Mouse (Mus musculus) thymus, postnatal 4 days (tissue): ENCODE results near the gene Bloc1s4.

Experiments
- DNase-seq: peaks from one replicate; pipeline ENCODE4 v3.0.0; 2021

Bloc1s4 gene

DNA sequence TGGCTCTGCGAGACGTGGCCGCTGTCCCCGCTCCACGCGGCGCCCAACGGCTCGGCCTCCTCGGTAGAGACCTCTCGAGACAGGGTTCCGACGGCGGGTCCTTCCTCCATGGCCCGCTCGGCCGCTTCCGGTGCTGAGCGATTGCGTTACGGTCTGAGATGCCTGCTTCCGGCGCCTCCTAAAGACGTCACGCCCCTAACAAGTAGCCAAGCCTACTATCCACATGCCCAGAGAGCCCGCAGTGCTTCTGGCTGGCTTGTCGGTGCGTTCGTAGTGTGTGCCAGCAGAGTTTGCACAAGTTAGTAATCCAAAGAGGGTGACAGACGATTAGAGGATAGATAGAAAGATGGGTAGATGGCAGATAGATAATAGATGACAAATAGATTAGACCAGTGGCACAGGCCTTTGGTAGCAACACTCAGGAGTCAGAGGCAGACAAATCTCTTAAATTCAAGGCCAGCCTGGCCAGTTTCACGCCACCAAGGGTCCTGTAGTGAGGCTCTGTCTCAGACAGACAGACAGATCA is at the start of gene Bloc1s4:
TSS of gene Bloc1s4 (minus strand) at position 115 of the 526 bp plus-strand sequence.
- peak; percentile 93 for DNase-seq

DNA sequence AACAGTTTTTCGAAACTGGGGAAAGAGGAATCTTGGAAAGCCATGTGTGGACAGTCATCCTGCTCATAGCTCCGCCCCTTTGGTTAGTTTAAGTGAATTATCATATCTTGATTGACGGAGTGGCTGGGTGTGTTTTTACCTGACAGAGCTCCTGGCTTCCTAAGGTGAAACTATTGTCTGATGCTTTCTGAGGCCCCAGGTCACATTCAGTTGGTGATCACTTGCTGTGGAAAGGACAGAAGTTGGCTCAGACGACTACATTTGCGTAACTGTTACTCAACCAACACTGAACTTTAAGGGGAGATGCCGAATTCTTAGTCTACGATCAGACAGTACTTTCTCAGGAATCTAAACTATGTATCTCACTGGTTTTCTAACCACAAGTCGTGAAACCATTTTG is 48.8 kb upstream of the Bloc1s4 start:
- no peak for DNase-seq

DNA sequence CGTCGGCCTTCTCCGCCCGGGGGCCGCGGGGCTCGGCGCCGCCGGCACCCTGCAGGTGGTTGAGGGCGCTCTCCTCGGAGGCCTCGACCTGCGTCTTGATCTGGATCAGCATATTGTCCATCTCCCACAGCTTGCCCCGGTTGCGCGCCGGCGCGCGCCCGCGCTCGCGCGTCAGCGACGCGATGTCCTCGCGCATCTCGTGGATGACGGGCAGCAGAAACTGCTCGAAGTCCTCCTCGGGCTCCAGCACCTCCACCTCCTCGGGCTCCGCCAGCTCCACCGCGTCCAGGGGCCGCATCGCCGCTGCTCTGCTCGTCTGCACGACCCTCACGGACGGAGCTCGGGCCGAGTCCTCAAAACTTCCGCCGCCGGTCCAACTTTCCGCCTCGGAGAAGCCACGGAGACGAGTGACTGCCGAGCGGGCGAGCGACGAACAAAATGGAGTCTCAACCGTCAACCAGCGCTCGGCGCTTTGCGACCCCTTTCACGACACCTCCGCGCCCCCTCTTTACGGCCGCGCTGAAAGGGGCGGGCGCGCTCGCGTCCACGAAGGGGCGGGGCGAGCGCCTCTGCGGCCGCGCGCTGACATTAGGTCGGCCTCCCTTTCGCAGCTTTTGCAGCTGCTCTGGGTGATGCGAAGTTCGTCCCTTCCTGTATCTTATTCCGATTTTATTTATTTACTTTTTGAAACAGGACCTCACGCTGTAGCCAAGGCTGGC is 48.0 kb upstream of the Bloc1s4 start, which contains the start of gene Mrfap1:
TSS of gene Mrfap1 (minus strand) at position 477 of the 719 bp plus-strand sequence.
- peak; percentile 97 for DNase-seq

DNA sequence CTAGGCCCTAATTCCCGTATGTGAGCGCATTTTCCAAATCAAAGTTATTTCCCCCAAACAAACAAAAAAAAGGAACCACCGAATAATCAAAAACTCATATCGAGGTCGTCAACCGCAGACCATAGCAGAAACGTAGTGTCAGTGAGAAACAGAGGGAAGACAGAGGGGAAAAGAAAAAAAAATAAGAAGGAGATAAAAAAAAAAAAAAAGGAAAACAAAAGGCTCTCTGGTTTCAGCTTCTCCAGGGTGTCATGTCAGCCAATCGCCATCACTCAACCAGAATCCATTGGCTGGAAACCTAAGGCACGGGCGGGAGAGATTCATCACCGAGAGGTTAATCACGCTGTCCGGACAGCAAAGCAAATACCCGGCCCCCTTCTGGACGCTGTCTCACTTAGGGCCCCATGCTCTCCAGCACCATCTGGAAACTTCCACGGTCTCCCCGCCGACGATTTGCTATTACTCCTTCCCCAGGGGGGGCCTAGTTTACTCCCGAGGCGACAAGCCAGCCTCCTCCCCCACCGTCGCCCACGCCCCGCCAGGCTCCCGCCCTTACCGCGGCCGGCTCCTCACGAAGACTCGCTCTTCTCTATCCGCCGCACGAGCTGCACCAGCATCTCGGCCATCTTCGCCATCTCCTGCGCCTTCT is 47.3 kb upstream of the Bloc1s4 start:
- DNase-seq: peak; percentile 76

DNA sequence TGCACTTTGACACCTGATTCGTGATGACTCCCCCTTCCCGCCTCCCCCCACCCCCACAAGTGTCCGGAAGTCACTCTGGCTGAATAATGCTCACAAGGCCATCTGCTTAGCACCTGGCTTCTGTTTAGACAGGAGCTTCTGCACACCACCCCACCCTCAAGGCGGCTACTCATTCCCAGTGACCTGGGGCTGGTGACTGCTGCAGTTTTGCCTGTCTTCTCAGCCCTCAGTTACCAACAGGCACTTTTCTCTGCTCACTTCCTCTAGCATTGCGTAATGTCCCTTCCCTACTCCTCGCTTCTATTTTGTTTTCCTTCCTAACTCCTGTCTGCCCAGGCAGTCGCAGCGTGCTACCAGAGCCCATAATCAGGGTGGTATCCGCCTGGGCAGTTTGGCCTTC is 43.4 kb upstream of the Bloc1s4 start:
- DNase-seq: no peak

DNA sequence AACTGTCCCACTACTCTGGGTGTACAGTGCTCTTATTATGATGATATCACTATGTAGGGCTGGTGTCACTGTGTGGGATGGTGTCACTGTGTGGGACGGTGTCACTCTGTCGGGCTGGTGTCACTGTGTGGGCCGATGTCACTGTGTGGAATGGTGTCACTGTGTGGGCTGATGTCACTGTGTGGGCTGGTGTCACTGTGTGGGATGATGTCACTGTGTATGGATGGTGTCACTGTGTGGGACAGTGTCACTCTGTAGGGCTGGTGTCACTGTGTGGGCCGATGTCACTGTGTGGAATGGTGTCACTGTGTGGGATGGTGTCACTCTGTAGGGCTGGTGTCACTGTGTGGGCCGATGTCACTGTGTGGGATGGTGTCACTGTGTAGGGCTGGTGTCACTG is 37.6 kb upstream of the Bloc1s4 start:
- no peak for DNase-seq

DNA sequence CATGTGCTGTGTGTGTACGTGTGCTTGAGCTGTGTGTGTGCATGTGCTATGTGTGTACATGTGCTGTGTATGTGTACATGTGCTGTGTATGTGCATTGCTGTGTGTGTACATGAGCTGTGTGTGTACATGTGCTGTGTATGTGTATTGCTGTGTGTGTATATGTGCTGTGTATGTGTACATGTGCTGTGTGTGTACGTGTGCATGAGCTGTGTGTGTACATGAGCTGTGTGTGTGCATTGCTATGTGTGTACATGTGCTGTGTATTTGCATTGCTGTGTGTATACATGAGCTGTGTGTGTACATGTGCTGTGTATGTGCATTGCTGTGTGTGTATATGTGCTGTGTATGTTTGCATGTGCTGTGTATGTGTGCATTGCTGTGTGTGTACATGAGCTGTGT is 31.1 kb upstream of the Bloc1s4 start:
- no peak for DNase-seq

DNA sequence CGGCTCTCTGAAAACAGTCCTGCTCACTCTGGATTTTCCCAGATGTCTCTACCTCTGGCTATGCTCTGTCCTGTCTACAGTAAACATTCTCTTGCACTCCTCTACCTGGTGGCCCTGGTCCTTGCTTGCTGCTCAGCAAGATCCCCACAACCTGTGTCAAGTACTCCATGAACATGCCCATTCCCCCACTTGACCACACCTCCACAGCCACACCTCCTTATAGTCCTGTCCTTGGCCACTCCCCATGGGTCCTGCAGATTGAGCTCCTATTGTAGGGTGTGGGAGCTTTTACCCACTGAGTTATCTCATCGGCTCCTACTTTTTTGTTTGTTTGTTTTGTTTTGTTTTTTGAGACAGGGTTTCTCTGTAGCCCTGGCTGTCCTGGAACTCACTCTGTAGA is 30.5 kb upstream of the Bloc1s4 start:
- DNase-seq: no peak

DNA sequence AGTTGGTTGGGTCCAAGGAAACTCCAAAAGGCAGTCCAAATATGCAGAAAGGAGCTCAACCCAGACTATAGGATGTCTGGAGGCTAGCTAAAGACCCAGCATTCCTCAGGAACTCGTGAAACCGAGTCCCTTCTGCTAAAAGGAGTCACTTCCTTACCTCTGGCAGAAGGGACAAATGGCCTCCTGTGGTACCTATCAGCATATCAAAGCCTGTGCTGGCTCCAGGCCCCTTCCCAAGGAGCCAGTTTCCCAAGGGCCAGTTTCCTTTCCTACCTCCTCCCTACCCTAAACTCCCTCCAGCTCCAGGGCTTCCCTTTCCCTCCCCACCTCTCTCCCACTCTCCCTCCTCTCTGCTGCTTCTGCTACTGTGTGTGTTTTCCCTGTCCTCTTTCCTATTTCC is 28.7 kb upstream of the Bloc1s4 start:
- no peak for DNase-seq

DNA sequence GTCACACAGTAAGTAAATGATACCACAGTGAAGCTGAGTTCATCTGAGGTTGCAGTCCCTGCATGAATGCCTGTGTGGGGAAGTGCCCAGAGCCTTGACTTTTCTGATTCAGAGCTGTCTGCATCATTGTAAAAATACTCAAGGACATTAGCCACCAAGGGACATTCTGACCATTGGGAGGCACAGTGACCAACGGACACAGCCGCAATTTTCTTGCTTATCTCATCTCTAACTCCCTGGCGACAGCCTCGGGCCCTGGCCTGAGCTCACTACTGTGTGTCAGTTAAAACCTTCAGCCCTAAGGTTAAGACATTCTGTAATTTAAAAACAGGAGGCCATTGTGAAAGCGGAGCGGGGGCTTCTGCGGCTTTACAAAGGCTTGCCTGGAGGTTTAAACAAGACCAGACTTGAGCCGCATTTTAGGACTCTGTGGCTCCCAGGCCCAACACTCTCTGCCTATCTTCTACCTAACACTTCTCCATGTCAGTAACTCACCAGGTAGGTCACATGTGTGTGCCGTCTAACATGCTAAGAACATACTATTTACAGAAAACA is 27.6 kb upstream of the Bloc1s4 start:
- no peak for DNase-seq

DNA sequence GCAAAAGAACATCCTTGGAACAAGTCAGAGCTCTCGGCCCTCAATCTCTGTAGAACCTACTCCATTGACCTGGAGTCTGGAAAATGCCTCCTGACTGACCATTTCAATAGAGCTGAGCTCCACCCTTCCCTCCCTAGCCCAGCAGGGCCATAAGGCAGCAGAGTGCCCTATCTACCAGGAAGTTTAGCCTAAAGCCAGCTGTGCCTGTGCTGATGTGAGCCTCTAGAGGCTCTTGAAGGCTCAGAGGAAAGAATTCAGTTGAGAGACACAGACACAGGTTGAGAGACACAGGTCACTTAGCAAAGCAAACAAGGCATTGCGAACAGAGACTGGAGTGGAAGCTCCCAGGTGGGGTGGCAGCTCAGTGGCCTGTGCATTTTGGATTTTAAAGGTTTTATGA is 26.9 kb upstream of the Bloc1s4 start:
- no peak for DNase-seq

DNA sequence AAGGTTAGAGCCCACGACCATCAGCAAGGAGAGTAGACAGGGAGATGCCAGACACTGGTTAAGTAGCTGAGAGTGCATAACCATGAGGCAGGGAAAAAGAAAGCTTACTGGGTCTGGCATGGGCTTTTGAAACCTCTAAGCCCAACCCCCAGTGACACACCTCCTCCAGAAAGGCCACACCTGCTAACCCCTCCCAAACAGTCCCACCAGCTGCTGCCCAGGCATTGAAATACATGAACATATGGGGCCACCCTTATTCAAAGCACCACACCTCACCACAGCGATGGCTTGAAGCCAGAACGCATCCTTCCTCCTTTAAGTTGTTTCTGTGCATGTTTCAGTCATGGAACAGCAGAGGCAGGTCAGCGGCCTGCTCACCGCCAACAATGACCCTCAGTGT is 24.1 kb upstream of the Bloc1s4 start:
- DNase-seq: no peak

DNA sequence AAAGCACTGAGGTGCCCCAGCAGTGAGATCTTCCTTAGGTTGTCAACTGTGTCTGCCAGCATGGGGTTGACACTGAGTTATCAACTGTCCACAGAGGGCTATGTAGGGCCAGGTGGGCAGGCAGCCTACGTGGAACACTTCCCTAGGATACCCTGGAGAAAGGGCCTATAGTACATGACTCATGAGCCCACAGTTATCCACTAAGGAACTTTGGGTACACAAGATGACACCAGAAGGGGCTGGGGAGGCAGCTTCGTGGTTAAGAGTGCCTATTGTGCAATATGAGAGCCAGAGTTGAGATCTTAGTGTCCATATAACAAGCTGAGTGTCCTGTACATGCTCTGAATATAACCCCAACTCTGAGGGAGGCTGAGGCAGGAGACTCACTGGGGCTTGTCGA is 21.2 kb upstream of the Bloc1s4 start:
- DNase-seq: no peak

DNA sequence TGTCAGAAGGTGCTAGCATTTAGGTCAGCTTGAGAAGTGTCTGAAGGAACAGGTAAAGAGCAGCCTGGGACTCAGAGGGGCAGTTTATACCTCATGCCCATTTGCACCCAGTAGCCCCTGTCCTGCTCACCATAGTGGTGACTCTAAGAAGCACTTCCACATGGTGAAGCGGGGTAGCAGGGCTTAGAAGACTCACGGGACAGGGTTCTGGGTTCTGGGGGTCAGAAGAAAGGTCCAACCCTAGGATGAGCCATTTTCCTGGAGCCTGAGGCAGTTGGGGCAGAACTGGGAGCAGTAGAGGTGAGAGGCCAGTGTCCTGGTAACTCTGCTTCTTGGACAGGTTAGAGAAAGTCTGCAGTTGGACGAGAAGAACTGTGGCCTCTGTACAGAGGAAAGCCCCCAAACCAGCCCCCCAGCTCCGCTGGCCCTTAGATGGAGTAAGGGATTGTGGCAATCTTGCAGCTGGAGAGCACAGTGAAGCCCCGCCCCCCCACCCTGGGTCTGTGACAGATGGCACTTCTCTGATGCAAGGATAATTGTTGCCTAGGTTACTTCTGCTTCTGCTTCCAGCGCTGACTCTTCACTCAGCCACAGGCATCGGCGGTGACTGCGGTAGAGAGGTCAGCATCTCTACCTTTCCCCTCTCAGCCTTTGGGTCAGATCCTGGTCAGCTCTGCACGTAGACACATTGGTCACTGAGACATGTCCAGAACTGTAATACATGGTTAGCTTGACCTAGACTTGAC is 18.7 kb upstream of the Bloc1s4 start:
- DNase-seq: no peak

DNA sequence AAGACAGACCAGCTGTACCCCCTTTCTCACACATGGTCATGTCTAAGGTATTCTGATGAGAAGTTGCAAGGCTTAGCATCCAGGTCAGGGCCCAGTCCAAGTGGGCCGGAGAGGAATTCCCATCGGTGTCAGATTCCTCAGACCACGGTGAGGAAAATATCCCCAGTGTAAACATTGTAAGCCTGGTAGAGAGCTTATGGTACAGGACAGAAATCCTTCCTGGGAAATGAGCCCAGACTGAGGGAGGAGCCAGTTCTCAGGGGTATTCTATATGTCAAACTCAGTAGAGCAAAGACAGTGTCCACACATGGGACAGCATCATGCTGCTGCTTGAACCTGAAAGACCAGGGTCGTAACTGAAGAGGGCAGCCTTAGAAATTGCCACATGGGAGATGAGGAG is 11.4 kb upstream of the Bloc1s4 start:
- DNase-seq: no peak

DNA sequence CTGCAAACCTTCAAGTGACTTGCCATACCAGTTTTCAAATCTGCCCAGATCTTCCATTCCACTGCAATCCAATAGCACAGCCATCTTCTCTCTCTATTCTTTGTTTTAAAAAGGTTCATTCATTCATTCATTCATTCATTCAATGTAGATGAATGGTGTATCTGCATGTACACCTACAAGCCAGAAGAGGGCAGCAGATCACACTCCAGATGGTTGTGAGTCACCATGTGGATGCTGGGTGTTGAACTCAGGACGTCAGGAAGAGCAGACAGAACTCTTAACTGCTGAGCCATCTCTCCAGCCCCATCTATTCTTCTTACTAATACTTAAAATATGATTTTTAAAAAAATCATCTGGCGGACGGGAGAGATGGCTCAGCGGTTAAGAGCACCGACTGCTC is 8.6 kb upstream of the Bloc1s4 start:
- DNase-seq: no peak

DNA sequence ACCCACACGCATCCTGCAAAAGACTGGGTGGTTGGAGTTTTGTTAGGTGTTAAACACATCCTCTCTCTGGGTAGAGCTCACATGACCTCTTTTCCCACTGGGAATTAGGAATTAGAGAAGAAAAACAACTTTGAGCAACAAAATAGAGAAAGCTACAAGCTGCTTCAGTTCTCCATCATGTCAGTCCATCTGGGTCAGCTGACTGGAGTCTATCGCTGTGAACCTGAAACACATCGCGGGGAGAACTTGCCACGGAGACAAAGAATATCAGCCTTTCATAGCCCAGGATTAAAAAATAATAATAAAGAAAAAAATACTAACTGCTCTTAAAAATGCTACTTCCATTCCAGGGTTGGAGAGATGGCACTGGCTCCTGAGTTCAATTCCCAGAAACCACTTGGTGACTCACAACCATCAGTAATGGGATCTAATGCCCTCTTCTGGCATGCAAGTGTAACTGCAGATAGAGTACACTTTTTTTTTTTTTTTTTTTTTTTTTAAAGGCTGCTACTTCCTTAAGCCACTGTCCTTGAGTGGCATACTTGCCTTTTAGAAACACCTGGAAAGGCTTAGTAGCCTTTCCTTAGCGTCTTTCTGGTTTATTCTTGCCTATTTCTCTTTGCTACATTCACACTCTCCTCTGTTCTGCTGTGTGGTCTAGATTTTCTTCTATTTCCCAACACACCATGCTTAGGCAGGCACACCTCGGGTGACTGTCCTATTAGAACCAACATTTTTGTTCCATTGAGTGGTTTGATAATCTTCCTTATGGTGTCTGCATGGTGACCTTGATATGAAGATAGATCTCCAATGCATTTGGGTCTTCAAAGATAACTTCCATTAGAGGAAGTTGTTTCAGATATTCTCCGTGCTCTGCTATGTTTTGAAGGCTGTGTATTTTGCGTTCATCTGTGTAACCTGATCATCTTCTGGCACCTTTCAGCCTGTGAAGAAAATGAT is 1.9 kb upstream of the Bloc1s4 start:
- DNase-seq: no peak

DNA sequence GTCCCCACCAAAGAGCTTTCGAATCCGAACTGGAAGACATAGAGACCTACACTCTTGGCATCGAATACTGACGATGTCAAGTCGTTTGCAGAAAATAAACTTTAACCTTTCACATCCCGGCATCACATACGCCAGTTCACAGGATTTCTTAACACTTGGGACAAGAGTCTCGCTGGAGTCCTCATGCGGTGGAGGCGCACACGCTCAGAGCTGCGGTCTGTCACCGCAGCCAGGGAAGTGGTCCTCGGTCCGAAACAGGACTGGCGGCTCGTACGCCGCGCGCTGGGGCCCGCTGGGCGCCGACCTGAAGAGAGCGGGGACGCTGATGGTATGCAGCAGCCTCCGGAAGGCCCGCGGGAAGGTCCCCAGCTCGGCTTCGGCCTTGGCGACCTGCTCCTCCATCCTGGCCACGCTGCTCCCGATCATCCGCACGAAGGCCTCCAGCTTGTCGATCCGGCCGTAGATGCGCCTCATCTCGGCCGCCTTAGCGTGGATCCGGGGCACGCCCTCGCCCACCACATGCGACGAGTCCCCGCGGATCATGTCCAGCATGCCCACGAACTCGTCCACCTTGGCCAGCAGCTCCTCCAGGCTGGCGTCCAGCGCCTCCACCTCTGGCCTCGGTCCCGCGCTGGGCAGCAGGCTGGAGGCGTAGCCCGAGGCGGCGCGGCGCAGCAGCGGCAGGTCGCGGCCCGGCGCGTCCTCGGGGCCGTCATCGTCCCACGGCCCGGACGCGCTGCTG is 485 bp downstream of the Bloc1s4 start:
- peak; percentile 57 for DNase-seq

DNA sequence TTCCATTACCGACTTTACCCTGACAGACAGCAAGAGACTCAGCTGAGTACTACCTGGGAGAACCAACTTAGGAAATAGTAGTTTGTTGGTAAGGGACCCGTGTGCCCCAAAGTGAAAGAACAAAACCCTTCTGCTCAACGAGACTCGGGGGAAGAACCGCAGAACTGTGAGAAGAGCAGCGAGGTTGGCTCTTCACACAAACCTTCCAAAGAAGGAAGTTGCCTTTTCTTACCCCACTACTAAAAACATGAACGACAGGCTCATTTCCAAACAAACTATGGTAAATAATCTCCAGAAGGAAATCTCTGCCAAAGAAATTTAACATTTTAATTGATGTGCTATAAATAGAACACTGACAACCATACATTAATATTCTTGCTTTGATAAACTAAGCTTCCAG is 1.4 kb downstream of the Bloc1s4 start:
- DNase-seq: no peak

DNA sequence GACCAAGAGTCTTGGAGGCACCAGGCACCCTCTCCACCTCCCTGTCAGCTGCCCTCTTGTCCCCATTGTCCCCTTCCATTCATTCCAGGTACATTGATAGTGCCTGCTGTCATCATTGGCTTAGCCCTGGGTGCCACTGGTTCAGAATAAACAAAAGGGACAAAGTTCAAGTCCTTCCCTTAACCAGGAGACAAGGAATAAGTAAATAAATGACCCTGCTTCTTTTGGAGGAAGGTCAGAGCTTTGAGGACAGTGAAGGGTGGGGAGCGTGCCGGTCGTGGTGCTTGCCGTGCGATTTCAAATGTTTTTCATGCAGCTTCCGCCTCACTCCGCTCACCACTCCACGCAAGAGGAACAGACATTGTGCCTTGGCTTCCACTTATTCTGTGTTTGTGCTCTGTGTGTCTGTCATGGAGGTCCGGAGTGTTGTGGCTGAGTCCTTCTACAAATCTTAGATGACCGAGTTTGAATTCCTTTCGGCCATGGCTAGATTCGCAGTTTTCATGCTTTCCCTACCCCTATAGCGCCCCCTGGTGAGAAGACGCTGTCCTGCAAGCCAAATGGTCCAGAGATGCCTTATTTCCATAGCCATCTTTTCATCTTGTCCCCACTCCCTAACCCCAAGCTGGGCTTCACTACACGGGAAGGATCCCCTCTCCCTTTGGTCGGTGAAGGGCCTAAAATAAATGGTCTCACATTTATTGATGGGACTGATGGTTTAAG is 6.2 kb downstream of the Bloc1s4 start:
- peak; percentile 91 for DNase-seq

DNA sequence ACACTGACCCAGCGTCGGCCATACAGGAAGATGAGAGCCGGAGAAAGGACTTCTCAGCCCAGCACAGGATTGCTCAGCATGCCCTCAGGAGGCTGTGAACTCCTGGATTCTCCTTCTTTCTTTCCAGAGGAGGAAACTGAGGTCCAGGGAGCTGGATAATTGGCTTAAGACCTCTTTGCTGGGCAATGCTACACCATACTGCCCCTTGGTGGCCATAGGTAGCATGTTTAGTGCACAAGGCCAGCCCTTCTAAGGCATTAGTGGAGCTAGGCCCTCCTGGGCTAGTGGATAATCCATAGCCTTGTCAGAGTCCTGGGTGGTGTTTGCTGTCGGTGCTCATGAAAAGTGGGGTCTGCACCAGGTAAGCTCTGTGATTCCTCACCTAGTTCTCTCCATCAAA is 8.6 kb downstream of the Bloc1s4 start:
- peak; percentile 27 for DNase-seq
